Mouse (Mus musculus) left cerebral cortex, postnatal 36 days (tissue): ENCODE measurements around the gene Gp1ba. TPM values are rescaled to one million over a fixed set of nuclear protein-coding genes. Genes with fewer than 3 reads are reported as not detected.

ENCODE experiments used
- DNase-seq, 2 experiments: peaks; one replicate each; pipeline ENCODE4 v3.0.0; 2021 to 2022; ENCODE audit warnings: low spot score in 2 of 2, mixed read lengths in 1 of 2
- intact Hi-C: fragments of 180-260 bp; cut with DNase I; formaldehyde crosslinking; loops from one replicate; pipeline ENCODE4 v1.15.1; 2025
- total RNA-seq, 2 experiments: library from RNA; stranded (reverse); gene quantifications; 2 replicates each; pipeline ENCODE4 v1.2.3; 2021

Gene Gp1ba
- not detected for total RNA-seq

DNA sequence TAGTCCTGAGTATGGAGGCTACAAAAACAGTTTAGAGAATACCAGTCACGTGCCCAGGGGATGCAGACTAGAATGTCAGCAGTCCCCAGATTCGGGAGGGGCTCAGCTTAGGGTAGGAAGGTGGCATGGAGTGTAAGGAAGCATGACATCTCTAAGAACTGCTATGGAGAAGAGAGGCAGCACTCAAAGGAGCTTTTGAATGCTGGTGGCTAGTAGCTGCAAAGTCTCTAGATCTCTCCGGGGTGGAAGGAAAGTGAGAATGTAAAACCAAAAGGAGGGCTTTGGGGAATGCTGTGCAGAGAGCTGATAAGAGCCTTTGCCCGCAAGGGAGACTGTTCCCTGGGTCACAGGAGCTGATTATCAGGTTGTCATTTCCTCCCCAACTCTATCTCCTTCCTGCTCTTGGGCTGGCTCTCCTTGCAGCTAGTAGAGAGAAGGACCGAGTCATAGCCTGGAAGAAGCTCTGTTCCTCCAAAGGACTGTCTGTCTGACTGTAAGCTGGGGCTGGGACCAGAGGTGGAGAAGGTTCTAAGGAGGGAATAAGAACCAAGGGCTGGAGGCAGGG lies at the start of gene Gp1ba:
Gene Gp1ba (plus strand): TSS at position 409 of the 565 bp plus-strand sequence.
- no peak for DNase-seq
- intact Hi-C loops: no loop called here

DNA sequence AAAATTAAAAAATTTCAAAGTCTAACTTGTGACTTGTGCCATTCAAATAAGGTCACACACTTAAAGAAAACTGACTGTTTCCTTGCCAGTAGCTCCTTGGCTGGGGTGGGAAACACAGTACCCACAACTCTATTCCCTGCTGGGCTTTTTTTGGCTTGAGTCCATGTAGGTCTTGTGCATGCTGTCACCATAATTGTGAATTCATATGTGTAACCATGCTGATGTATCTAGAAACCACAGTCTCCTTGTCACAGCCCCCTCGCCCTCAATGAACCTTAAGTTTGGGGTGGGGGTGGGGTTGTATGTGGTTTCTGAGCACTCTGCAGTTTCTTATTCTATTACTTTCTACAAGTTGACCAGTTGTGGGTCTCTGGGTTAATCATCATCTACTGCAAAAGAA lies 47.2 kb upstream of the Gp1ba start:
- no peak for DNase-seq
- intact Hi-C loops: no loop called here

DNA sequence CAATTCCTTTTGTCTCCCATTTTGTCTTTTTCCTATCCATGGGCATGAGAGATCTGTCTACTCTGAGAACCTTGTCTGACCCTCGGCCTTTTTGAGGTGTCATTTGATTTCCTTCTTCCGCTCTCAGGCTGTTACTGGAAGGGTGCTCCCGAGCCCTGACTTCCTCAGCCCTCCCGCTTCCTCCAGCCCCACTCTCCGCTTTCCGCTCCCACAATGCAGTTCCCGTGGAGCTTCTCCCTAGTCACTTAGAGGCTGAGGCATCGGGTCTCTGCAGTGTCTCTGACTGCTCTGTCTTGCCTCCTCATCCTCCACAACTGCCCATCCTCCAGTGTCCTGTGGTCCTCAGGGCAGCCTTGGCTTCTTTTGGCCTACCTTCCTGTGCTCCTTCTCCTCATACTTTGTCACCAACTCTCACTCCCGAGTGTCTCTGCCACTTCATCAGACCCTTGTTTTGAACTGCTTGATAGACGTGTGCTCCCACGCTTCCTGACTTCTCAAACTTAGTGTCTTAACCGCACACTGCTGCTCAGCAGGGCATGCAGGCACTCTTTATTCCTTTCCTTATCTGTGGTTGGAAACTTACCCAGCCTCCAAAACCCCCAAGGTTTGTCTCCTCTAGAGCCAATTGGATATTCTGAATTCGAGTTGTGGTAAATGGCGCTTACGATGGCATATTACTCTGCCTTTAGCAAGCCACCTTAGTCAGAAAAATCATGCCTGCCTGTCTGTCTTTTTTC lies 44.5 kb upstream of the Gp1ba start:
- no peak for DNase-seq
- intact Hi-C loops: no loop called here

DNA sequence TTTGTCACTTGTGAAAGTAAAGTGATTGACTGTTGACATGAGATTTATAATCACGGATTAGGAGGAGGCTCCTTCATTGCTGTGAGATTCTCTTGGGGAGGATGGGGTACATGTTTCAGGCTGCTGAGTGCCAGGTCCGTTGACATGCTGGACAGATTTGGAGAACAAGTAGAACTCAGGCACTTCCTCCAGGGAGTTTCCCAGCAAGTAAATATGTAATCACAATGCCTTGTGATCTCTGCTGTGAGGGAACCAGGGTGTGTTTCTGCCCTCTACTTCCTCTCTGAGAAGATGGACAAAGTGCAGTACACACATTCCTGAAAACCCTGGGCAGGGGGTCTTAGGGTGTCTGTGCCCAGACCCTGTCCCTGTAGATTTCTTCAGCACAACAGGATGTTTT lies 43.3 kb upstream of the Gp1ba start:
- intact Hi-C loops: loop anchor here (5.0 kb wide), 1 partner anchor 33 kb away; the partner anchor contains the start of gene Mink1
- DNase-seq: no peak

DNA sequence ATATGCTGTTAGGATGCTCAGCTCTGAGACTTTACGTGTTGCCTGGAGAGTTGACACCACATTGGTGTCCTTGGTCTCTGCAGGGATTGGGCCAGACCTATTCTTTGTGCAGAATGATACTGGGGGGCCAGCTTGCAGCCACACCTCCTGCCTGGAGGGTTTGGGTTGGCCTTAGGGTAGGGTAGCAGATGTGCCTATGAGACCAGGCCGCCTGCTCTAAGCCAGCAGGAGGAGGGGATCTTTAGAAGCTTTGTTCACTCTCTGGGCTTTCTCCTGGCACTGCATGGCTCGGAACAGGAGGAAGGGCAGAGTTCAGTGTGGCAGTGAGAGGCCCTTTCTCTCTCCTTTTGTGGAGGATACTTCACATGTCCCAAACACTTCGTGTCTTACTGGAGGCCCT lies 42.8 kb upstream of the Gp1ba start:
- intact Hi-C loops: loop anchor here (5.0 kb wide), 1 partner anchor 34 kb away; the partner anchor contains the start of gene Mink1
- no peak for DNase-seq

DNA sequence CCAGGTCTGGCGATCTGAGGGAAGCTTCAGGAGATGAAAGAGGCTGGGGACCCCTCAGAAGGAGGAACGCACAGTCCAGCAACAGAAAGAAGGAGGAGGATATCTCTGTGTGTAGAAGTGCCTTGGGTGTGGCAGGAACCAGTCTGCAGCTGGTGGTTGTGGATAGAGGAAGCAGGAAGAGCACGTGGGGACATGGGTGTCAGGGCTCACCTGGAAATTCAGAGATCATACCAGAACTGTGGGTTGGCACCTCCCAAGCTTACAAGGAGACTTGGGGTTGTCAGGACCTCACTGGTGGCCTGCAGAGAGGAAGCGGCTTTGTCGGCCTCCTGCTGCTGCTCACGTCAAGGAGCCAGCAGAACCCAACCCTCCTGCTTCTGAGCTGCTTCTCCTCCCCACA lies 41.6 kb upstream of the Gp1ba start:
- DNase-seq: no peak
- intact Hi-C loops: loop anchor here (5.0 kb wide), 1 partner anchor 35 kb away; the partner anchor contains the start of gene Mink1

DNA sequence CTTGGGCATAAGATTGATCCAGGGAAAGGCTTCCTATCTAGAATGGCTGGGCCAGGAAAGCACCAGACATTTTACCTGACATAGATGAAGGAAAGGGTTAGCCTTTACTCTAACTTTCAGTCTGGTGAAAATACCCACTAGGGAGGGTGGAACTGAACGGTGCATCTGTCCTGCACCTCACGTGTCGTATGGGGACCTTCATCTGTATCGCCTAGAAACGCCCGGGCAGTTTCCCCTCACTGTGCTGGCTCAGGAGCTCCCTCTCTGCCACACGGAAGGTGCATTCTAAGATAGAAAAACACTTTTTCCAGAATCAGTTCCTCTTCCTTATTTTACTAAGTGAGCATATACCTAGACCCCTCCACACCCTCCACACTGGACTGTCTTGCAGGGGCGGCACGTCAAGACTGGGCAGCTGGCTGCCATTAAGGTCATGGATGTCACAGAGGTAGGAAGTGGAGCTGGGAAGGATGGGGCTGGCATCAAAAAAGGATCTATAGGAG lies 40.4 kb upstream of the Gp1ba start:
- intact Hi-C loops: loop anchor here (5.0 kb wide), 1 partner anchor 36 kb away; the partner anchor contains the start of gene Mink1

DNA sequence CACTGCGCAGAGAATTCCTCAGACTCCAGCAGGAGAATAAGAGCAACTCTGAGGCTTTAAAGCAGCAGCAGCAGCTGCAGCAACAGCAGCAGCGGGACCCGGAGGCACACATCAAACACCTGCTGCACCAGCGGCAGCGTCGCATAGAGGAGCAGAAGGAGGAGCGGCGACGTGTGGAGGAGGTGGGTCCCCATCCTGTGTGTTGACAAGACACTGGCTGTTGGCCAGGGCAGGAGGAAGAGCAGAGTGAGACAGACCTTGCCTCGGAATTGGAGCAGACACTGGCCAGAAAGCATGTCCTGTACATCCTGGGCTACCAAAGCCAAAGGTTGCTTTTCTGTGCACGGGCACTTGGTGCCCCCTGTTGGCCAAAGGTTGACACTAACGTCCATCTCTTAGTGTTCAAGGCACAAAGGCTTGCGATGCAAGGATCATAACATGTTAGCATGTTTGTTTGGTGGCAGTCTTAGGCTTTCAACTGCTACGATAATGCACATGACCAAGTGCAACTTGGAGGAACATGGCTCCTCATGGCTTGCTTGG lies 33.8 kb upstream of the Gp1ba start:
- intact Hi-C loops: loop anchor here (5.0 kb wide), 1 partner anchor 68 kb away; no protein-coding TSS in a partner anchor
- peak in 1 of 2 experiments; percentile 56 for DNase-seq

More for the DNA sequence above, 40.4 kb upstream of the Gp1ba start:
- DNase-seq: no peak

DNA sequence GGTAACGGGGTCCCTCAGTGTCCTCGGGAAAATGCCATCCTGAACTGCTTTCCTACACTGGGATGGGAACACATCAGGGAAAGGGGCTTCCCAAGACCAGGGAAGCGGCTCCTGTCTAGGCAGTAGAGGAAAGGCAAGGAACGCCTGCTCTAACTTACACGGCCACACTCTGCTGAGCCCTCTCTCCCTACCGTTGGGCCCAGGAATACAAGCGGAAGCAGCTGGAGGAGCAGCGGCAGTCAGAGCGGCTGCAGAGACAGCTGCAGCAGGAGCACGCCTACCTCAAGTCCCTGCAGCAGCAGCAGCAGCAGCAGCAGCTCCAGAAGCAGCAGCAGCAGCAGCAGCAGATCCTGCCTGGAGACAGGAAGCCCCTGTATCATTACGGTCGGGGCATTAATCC lies 32.2 kb upstream of the Gp1ba start:
- no peak for DNase-seq
- intact Hi-C loops: loop anchor here (5.0 kb wide), 1 partner anchor 69 kb away; no protein-coding TSS in a partner anchor

DNA sequence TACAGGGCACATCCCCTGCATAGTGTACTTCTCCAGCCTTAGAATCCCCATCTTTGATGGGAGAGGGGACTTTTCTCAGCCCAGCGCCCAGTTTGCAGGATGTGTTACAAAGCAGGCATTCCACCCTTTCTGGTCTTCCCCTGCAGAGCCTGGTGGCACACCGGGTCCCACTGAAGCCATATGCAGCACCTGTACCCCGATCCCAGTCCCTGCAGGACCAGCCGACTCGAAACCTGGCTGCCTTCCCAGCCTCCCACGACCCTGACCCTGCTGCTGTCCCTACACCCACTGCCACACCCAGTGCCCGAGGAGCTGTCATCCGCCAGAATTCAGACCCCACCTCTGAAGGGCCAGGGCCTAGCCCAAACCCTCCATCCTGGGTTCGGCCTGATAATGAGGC lies 31.3 kb upstream of the Gp1ba start:
- intact Hi-C loops: loop anchor here (5.0 kb wide), 1 partner anchor 70 kb away; no protein-coding TSS in a partner anchor
- DNase-seq: no peak

DNA sequence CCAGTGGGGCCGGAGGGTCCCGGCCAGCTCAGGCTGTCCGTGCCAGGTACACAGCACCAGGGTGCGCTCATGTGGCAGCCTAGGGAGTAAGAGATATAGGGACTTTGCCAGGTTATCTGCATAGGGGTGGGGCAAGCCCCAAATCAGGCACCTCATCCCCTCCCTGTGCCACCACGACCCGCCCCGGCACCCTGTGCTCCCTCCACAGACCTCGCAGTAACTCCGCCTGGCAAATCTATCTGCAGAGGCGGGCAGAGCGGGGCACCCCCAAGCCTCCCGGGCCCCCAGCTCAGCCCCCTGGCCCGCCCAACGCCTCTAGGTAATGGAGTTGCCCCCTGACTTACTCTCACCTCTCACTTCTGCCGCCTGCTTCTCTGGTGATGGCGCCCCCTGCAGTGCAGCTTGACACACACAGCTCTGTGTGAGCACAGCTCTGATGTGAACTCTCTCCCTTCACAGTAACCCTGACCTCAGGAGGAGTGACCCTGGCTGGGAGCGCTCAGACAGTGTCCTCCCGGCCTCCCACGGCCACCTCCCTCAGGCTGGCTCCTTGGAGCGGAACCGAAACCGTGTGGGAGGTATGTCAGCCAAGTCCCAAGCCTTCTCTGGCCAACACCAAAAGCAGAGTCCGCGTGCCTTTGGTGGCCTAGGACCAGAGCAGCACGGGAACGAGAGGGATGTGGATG lies 30.4 kb upstream of the Gp1ba start:
- intact Hi-C loops: loop anchor here (5.0 kb wide), 1 partner anchor 71 kb away; no protein-coding TSS in a partner anchor
- no peak for DNase-seq

DNA sequence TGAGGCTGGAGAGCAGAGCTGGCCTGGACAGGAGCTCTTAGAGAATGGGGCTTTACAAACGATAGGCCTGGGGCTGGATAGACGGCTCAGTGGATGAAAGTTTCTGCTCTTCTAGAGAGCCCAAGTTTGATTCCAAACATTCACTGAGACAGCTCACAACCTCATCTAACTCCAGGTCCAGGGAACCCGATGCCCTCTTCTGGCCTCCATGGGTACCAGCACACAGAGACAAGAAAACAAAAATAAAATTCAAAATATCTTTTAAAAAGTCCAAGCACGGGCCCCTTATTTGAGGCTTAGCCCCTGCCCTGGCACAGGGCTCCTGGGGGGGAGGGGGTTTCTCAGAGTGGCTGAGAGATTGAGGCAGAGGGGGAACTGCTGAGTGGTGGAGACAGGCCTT lies 28.2 kb upstream of the Gp1ba start:
- no peak for DNase-seq
- intact Hi-C loops: no loop called here

DNA sequence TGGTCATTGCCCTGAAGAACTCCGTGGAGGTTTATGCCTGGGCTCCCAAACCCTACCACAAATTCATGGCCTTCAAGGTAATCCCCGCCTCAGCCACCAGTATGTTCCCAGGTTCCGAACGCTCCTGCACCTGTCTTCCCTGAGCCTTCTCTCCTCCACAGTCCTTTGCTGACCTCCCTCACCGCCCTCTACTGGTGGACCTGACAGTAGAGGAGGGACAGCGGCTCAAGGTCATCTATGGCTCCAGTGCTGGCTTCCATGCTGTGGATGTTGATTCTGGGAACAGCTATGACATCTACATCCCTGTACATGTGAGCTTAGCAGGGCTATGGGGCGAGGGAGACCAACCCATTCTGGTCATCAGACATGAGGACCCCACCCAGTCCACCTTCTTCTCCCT lies 26.4 kb upstream of the Gp1ba start:
- intact Hi-C loops: no loop called here
- DNase-seq: no peak

DNA sequence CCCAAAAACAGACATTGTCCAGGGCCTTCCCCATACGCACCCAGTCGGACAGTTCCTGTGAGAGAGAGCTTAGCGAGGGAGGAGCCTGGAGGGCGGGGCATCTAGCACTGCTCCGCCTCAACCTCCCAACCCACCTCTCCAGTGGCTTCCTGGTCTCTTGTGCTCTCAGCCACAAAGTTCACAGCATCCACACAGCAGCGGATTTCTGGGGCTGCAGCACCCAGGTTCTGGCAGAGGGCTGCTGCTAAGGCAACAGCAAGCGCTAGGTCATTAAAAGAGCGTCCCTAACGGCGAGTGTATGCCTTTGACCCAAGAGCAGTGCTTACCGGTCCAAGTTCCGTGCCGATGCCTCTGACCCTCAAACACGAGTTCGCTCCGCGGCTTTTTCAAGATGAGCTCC lies 23.8 kb upstream of the Gp1ba start:
- intact Hi-C loops: no loop called here
- DNase-seq: no peak

DNA sequence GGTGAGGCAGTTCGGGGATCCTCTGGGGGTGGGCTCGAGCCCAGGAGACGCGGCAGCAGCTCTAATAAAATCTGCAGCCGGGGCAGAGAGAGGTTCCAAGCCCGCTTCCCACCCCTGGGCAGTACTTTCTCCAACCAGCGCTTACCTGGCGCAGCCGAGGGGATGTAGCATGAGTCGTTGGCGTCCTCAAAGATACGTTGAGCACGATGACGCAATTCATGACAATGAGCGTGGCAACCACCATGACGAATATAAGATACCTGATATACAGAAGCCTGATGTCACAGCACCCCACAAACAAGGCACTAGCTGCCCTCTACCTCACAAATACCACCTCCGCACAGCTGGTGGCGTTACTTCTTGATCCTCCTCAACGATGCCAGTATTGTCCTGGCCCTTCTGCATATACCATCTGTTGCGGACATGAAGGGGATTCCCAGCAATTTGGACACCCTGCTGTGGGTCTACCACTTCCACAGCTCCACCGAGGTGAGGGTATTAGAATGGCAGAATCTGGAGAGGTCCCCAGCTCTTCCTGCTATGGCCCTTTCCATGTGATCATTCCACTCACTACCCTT lies 23.3 kb upstream of the Gp1ba start, which contains the start of gene 4930544D05Rik:
Gene 4930544D05Rik (plus strand): TSS at position 333 of the 578 bp plus-strand sequence.
- intact Hi-C loops: no loop called here
- DNase-seq: no peak

DNA sequence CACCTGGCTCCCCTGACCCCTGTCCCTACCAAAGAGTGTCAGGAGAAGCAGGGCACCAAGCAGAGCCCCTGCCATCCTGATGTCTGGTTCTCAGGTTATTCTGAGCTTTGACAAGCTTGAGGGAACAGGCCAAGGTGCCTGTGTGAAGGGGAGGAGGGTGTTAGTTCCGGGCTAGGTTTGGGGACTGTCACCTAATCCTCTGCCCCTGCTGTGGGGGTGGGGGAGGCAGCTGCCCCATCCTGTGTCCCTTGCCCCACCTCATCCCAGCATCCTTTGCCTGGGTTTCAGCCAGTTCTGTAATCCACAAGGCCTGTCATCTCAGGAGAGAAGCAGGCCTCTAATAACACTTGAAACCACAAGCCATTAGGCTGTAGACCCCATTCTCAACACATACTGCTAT lies 19.8 kb upstream of the Gp1ba start, which contains the start of gene Chrne:
Gene Chrne (minus strand): TSS at position 116 of the 400 bp plus-strand sequence.
- no peak for DNase-seq
- intact Hi-C loops: no loop called here

DNA sequence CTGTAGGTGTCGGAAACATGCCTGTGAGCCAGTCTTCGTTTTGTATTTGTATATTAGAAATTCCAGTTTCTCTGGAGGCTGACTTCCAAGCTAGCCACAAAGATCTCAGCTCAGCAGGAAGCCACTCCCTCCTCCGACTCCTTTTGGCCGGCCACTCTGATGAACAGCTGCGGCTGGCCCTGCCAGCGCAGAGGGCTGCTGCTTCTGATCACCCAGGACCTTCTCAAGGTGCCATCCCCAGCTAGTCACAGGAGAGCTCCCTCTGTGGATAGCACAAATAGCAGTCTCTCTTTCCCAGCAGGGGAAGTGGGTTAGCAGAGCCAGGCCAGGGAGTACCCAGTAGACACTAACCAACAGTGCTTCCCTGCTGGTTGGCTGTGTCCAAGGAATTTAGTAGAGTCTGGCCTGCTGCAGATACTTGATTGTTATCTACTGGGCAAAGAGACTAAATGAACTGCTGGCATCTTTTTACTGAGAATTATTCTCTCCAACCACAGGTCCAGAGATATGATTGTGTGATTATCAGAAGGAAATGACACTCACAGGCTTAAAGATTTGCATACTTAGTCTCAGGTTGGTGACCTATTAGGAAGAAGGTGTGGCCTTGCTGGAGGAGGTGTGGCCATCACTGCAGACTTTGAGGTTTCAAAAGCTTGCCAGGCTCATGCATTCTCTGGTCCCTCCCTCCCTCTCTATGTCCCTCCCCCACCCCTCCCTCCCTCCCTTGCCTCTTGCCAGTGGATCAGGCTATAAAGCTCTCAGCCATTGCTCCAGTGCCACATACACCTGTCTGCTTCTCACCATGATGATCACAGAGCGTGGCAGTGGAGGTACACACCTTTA lies 16.7 kb upstream of the Gp1ba start:
- no peak for DNase-seq
- intact Hi-C loops: loop anchor here (2.0 to 10.0 kb wide), 2 partner anchors 105 to 207 kb away; partner anchors contain the start of gene Pelp1

DNA sequence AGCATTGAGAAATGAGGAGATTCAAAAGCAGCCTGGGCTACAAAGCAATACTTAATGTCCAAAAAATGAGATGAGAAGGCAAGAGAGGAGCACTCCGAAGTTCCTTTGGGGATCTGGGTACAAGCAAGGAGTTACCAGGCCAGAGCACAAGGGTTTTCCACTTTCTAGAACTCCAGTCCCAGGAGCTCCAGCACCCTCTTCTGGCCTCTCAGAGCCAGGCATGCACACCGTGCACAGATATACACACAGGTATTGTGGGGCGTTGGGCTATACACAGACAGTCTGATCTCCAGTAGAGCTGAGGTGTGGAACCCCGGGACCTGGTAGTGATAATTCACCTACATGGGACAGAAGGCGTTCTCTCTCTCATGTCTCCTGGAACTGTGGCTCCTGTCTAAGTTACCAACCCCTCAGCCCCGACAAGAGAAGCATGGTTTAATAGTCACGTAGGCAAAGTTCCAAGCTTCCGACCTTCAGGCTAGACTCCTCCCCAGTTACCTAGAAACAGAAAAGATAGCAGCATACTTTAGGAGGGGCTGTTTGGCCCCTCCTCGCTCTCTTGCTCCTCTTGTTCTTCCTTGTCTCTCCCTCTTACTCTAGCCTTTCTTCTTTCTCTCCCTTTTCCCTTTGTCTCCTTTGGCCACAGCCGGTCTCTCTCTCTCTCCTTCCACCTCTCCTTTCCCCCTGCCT lies 15.7 kb upstream of the Gp1ba start:
- intact Hi-C loops: loop anchor here (2.0 to 10.0 kb wide), 2 partner anchors 106 to 208 kb away; partner anchors contain the start of gene Pelp1
- DNase-seq: no peak
